Mouse (Mus musculus): ENCODE results near the gene Zfp36l2. TPM values are rescaled to one million over a fixed set of nuclear protein-coding genes. Genes with fewer than 3 reads are reported as not detected.
A peak's percentile ranks its signal among the peaks of the same experiment; 100 is the strongest.
"Not testable (repeated sequence)": the region's sequence is repeated elsewhere in the genome, so short reads cannot be mapped to it uniquely, and the experiment has no call there.

Gene Zfp36l2
- 6.6 and 7.9 TPM in 2 replicates for polyA plus RNA-seq (2012)

DNA sequence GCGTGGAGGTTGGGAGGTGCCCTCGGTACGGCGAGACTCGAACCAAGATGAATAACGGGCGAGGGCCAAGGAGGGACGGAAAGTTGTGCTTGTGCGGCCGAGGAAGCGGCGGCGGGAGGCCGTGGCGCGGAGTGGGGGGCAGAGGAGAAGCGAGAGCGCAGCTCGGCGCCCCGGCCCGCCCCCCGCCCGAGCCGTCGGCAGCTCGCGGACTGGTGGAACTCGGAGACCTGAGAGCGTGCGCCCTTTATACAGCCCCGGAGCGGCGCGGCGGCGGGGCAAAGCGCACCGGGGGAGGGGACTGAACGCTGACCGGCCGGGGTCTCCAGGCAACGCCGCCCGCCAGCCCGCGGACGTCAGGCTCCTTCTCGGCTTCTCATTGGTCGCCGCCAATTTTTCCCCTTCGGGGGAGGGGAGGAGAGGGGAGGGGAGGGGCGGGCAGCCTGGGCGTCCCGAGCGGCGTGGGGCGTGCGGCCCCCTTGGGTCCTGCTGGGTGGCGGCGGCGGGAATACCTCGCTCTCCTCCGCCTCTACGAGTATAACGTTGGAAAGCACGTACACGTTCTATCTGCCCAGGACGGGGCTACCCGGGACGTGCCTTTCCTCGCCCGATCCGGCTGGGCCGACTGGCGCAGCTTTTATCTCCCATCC lies at the start of gene Zfp36l2:
Zfp36l2 (minus strand) TSS at position 221 of the 647 bp plus-strand sequence.
- Histone ChIP-seq H3K9me3 (ENCODE audit: control insufficient read depth, low read length) (no peaks in the 10 kb centered on the region), H3K4me3 (replicated peaks) (peak within 1 kb of the TSS; percentile 95), H3K27me3 (ENCODE audit: control insufficient read depth) (no peaks in the 10 kb centered on the region), H3K4me1 (ENCODE audit: control insufficient read depth) (peaks cover 59% of the 10 kb centered on the region), H3K36me3 (ENCODE audit: control insufficient read depth) (peaks cover 64% of the 10 kb centered on the region)
- TF ChIP-seq GATA1 (IDR thresholded peaks at IDR 0.05; ENCODE audit: low read length) (no peak), TAL1 (IDR thresholded peaks at IDR 0.05; ENCODE audit: low read length) (no peak)

- Histone ChIP-seq H3K4me1 (ENCODE audit: control insufficient read depth) (peaks cover 11% of the 10 kb centered on the region), H3K4me3 (replicated peaks) (no peak overlapping the region), H3K9me3 (ENCODE audit: control insufficient read depth, low read length) (peaks cover 17% of the 10 kb centered on the region), H3K36me3 (ENCODE audit: control insufficient read depth) (peaks cover 15% of the 10 kb centered on the region), H3K27me3 (ENCODE audit: control insufficient read depth) (no peaks in the 10 kb centered on the region)
- TF ChIP-seq TAL1 (IDR thresholded peaks at IDR 0.05; ENCODE audit: low read length) (no peak), GATA1 (IDR thresholded peaks at IDR 0.05; ENCODE audit: low read length) (no peak)
Measured at GRCm38 (mm10) chr17:84236781-84237557, 49.2 kb upstream of the Zfp36l2 start.

GRCm38 (mm10) chr17:84235399-84235928 lies 47.7 kb upstream of the Zfp36l2 start:
- no peak for TF ChIP-seq TAL1 (IDR thresholded peaks at IDR 0.05; ENCODE audit: low read length)
- TF ChIP-seq GATA1 (IDR thresholded peaks at IDR 0.05; ENCODE audit: low read length) = no peak
- H3K9me3 ChIP-seq (ENCODE audit: control insufficient read depth, low read length) = peaks cover 17% of the 10 kb centered on the region
- no peak overlapping the region for H3K4me3 ChIP-seq (replicated peaks)
- H3K36me3 ChIP-seq (ENCODE audit: control insufficient read depth) = peaks cover 18% of the 10 kb centered on the region
- H3K4me1 ChIP-seq (ENCODE audit: control insufficient read depth) = peaks cover 11% of the 10 kb centered on the region
- H3K27me3 ChIP-seq (ENCODE audit: control insufficient read depth) = no peaks in the 10 kb centered on the region

- not testable (repeated sequence) for H3K27me3 ChIP-seq (ENCODE audit: control insufficient read depth); H3K4me3 ChIP-seq (replicated peaks)
- Histone ChIP-seq H3K9me3 (ENCODE audit: control insufficient read depth, low read length) (peaks cover 17% of the 10 kb centered on the region), H3K4me1 (ENCODE audit: control insufficient read depth) (peaks cover 11% of the 10 kb centered on the region), H3K36me3 (ENCODE audit: control insufficient read depth) (peaks cover 22% of the 10 kb centered on the region)
Measured at GRCm38 (mm10) chr17:84234785-84235184, 47.0 kb upstream of the Zfp36l2 start.

DNA sequence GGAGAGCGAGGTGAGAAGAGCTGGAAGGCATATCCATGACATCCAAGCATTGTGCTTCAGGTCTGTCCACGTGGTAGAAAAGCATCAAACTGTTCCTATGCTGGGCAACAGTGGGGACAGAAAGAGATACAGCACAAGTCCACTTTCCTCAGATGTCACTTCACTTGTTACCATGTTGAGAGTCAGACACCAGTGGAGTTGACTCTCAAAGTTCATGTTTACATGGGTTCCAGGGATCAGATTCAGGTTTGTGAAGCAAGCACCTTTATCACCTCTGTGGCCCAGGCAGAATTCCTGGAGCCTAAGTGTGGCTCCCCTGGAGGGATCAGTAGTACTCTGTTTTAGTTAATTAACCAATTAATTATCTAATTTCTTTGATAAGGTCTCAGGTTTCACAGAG lies 46.0 kb upstream of the Zfp36l2 start:
- Histone ChIP-seq H3K27me3 (ENCODE audit: control insufficient read depth) (no peaks in the 10 kb centered on the region), H3K36me3 (ENCODE audit: control insufficient read depth) (peaks cover 28% of the 10 kb centered on the region), H3K4me3 (replicated peaks) (no peak overlapping the region), H3K9me3 (ENCODE audit: control insufficient read depth, low read length) (peaks cover 17% of the 10 kb centered on the region), H3K4me1 (ENCODE audit: control insufficient read depth) (peaks cover 11% of the 10 kb centered on the region)
- TF ChIP-seq TAL1 (IDR thresholded peaks at IDR 0.05; ENCODE audit: low read length) = no peak

DNA sequence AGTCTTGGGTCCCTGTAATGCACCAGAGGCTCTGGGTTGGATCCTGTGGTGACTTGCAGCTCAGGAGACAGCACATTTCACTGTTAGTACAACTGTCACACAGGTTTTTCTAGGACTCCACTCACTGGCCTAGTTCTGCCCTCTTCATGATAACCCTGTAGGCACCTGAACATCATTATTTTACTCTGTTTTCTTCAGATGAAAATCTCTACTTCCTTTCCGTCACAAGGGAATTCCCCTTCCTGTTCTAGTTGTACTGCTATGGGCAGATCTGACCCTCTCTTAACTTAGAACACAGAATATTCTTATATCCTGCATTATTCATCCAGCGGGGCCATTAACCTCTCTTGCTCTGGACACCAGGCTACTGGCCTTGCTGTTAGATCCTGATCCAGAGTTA lies 43.6 kb upstream of the Zfp36l2 start:
- TF ChIP-seq TAL1 (IDR thresholded peaks at IDR 0.05; ENCODE audit: low read length) (no peak), GATA1 (IDR thresholded peaks at IDR 0.05; ENCODE audit: low read length) (no peak)
- Histone ChIP-seq H3K4me3 (replicated peaks) (no peak overlapping the region), H3K27me3 (ENCODE audit: control insufficient read depth) (no peaks in the 10 kb centered on the region), H3K4me1 (ENCODE audit: control insufficient read depth) (peaks cover 11% of the 10 kb centered on the region), H3K9me3 (ENCODE audit: control insufficient read depth, low read length) (peaks cover 17% of the 10 kb centered on the region), H3K36me3 (ENCODE audit: control insufficient read depth) (peaks cover 35% of the 10 kb centered on the region)

GRCm38 (mm10) chr17:84228223-84228622 lies 40.5 kb upstream of the Zfp36l2 start:
- no peak for TF ChIP-seq GATA1 (IDR thresholded peaks at IDR 0.05; ENCODE audit: low read length)
- no peak for TF ChIP-seq TAL1 (IDR thresholded peaks at IDR 0.05; ENCODE audit: low read length)
- Histone ChIP-seq H3K9me3 (ENCODE audit: control insufficient read depth, low read length) (no peaks in the 10 kb centered on the region), H3K4me3 (replicated peaks) (no peak overlapping the region), H3K36me3 (ENCODE audit: control insufficient read depth) (peaks cover 54% of the 10 kb centered on the region), H3K4me1 (ENCODE audit: control insufficient read depth) (peaks cover 4% of the 10 kb centered on the region; the same call in 1 of the 2 replicates), H3K27me3 (ENCODE audit: control insufficient read depth) (no peaks in the 10 kb centered on the region)

- H3K9me3 ChIP-seq (ENCODE audit: control insufficient read depth, low read length) = no peaks in the 10 kb centered on the region
- no peaks in the 10 kb centered on the region for H3K27me3 ChIP-seq (ENCODE audit: control insufficient read depth)
- no peak overlapping the region for H3K4me3 ChIP-seq (replicated peaks)
- H3K4me1 ChIP-seq (ENCODE audit: control insufficient read depth) = peaks cover 4% of the 10 kb centered on the region; the same call in 1 of the 2 replicates
- TF ChIP-seq TAL1 (IDR thresholded peaks at IDR 0.05; ENCODE audit: low read length) (no peak), GATA1 (IDR thresholded peaks at IDR 0.05; ENCODE audit: low read length) (no peak)
- peaks cover 63% of the 10 kb centered on the region for H3K36me3 ChIP-seq (ENCODE audit: control insufficient read depth)
Measured at GRCm38 (mm10) chr17:84226681-84227080, 38.9 kb upstream of the Zfp36l2 start.

DNA sequence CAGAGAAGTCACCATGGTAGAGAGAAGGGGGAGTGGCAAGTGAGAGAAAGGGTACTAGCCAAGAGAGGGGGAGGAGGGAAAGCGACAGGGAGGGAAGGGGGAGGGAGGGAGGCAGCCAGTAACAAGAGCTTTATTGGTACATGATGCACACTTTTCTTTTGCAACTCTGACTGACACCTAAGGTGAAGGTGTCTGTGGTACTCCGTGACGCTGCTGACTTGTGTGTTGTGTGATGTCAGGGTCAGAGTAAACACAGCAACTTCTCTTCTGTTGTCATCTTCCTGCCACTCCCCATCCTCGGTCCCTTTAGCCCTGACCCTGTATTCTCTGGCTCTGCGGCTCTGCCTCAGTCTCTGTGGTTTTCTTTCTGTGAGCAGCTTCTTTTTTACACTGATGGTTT lies 38.5 kb upstream of the Zfp36l2 start:
- Histone ChIP-seq H3K27me3 (ENCODE audit: control insufficient read depth) (no peaks in the 10 kb centered on the region), H3K9me3 (ENCODE audit: control insufficient read depth, low read length) (no peaks in the 10 kb centered on the region), H3K4me1 (ENCODE audit: control insufficient read depth) (peaks cover 4% of the 10 kb centered on the region; the same call in 1 of the 2 replicates), H3K36me3 (ENCODE audit: control insufficient read depth) (peaks cover 66% of the 10 kb centered on the region), H3K4me3 (replicated peaks) (no peak overlapping the region)
- TF ChIP-seq TAL1 (IDR thresholded peaks at IDR 0.05; ENCODE audit: low read length) (no peak), GATA1 (IDR thresholded peaks at IDR 0.05; ENCODE audit: low read length) (no peak)

All from erythroblast, embryonic 14.5 days (primary cell).